Mouse (Mus musculus) brain, embryonic 14.5 days (tissue): Measurements from ENCODE around the gene H2-K1. TPM values are rescaled to one million over a fixed set of nuclear protein-coding genes. Genes with fewer than 3 reads are reported as not detected.

ENCODE experiments used
- DNase-seq: peaks from one replicate; pipeline ENCODE4 v3.0.0-alpha.2; 2011; ENCODE audit warnings: low read depth
- CTCF ChIP-seq: fragments of 200-500 bp; IDR thresholded peaks from 2 replicates; pipeline ENCODE4 v1.5.1; 2012; ENCODE audit warnings: inconsistent platforms, mild to moderate bottlenecking, moderate library complexity, borderline replicate concordance; ENCODE audit not compliant: insufficient read depth, insufficient read length; ENCODE audit errors: extremely low read depth
- POLR2A ChIP-seq: fragments of 200-500 bp; IDR thresholded peaks from 2 replicates; pipeline ENCODE4 v1.6.1; 2012; ENCODE audit warnings: mild to moderate bottlenecking, inconsistent platforms, borderline replicate concordance; ENCODE audit not compliant: poor library complexity, insufficient read depth, insufficient read length, severe bottlenecking; ENCODE audit errors: extremely low read depth
- polyA plus RNA-seq: library from polyadenylated mRNA; depleted of rRNA; stranded (reverse); fragments of >200 nt; gene quantifications from 2 replicates; pipeline ENCODE4 v1.2.3, GENCODE M21; 2012

The H2-K1 gene
- polyA plus RNA-seq, 1 experiment: 20.5 TPM

GRCm38 (mm10) chr17:33995651-33996050, 4.5 kb downstream of the H2-K1 start:
- TF ChIP-seq POLR2A: no peak
- no peak for TF ChIP-seq CTCF
- DNase-seq: no peak

GRCm38 (mm10) chr17:33994959-33995358, 5.2 kb downstream of the H2-K1 start:
- DNase-seq: no peak
- no peak for TF ChIP-seq POLR2A
- TF ChIP-seq CTCF: no peak

GRCm38 (mm10) chr17:33991788-33992664, 8.1 kb downstream of the H2-K1 start:
- peak; percentile 75; the same call in 1 of the 2 replicates for TF ChIP-seq CTCF
- TF ChIP-seq POLR2A: no peak
- peak; percentile 90 for DNase-seq

- peak; percentile 55 for TF ChIP-seq CTCF
- DNase-seq: peak; percentile 51
Measured at GRCm38 (mm10) chr17:33982136-33982535, 18.0 kb downstream of the H2-K1 start.

- peak; percentile 99 for DNase-seq
- TF ChIP-seq POLR2A (peak; percentile 56; the same call in 1 of the 2 replicates), CTCF (peak; percentile 53)
Measured at GRCm38 (mm10) chr17:33981192-33981909, 18.8 kb downstream of the H2-K1 start.

GRCm38 (mm10) chr17:33980181-33981035, 19.7 kb downstream of the H2-K1 start:
- TF ChIP-seq POLR2A (no peak), CTCF (no peak)
- DNase-seq: peak; percentile 7

- TF ChIP-seq CTCF (no peak), POLR2A (no peak)
- no peak for DNase-seq
Measured at GRCm38 (mm10) chr17:33979512-33980050, 20.6 kb downstream of the H2-K1 start.

- no peak for TF ChIP-seq CTCF
- TF ChIP-seq POLR2A: no peak
- no peak for DNase-seq
Measured at GRCm38 (mm10) chr17:33978631-33979031, 21.5 kb downstream of the H2-K1 start.

GRCm38 (mm10) chr17:33977861-33978557, 22.1 kb downstream of the H2-K1 start:
- DNase-seq: no peak
- TF ChIP-seq CTCF (no peak), POLR2A (no peak)

GRCm38 (mm10) chr17:33973572-33973971, 26.6 kb downstream of the H2-K1 start:
- DNase-seq: no peak
- TF ChIP-seq POLR2A (no peak), CTCF (no peak)
